Mouse (Mus musculus): Measurements from ENCODE around the gene Mas1. TPM values are rescaled to one million over a fixed set of nuclear protein-coding genes. Genes with fewer than 3 reads are reported as not detected.
A peak's percentile ranks its signal among the peaks of the same experiment; 100 is the strongest.

Gene Mas1
- polyA plus RNA-seq, 2 experiments = 1.7 to 2.1 TPM

DNA sequence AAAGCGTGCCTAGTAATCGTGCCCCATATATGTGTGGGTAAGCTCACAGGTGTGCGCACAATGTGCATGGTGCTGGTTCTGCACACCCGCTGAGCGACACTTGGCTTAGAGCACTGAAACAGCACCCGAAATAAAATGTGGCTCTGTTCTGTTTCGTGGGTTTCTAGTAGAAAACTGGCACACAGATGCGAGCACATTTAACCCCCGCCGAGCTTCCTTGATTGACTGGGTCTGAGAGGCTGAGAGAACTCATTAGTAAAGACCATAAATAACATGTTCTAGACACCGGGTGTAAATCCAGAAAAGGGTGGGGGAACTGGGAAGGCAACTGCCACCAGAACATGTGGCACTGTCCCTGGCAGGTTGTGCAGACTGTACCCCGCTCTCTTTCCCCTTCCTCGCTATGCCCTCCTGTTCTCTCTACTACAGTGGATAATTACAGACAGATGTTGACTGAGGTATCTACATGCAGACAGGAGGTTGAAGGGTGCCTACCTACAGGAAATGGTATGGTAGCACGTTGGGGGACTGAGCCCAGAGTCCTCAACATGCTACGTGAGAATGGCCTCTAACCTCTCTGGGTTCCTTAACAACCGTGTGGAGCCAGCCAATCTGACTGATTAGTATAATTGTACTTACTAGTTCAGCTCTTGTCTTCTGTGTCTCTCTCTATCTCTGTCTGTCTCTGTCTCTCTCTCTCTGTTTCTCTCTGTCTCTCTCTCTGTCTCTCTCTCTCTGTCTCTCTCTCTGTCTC, 4.5 kb upstream of the Mas1 start:
- Histone ChIP-seq H3K27me3 (ENCODE audit: control insufficient read depth, insufficient read depth, low read length) (no peaks in the 10 kb centered on the region), H3K27ac (replicated peaks; ENCODE audit: low read depth, low read length) (no peak overlapping the region), H3K9ac (ENCODE audit: low read depth, low read length, severe bottlenecking) (no peak overlapping the region), H3K4me1 (ENCODE audit: control insufficient read depth, insufficient read depth, low read length) (peaks cover 26% of the 10 kb centered on the region), H3K9me3 (ENCODE audit: control insufficient read depth, low read length) (no peaks in the 10 kb centered on the region), H3K4me3 (replicated peaks; ENCODE audit: low read length) (no peak overlapping the region), H3K36me3 (ENCODE audit: control insufficient read depth, insufficient read depth, low read length) (no peaks in the 10 kb centered on the region), H3K4me2 (replicated peaks; ENCODE audit: low read depth, low read length, severe bottlenecking) (peak overlapping the region; percentile 30; the same call in 1 of the 2 replicates)
- TF ChIP-seq POLR2A (IDR thresholded peaks at IDR 0.05; ENCODE audit: borderline replicate concordance, extremely low read depth, insufficient read depth, insufficient read length) = no peak
- DNase-seq (ENCODE audit: low spot score) (peak; percentile 22), ATAC-seq (ENCODE audit: low FRiP score, low read depth) (peak; percentile 23; the same call in 1 of the 2 replicates)
- WGBS = 22% methylated on average over 16 of the region's 16 CpGs

DNA sequence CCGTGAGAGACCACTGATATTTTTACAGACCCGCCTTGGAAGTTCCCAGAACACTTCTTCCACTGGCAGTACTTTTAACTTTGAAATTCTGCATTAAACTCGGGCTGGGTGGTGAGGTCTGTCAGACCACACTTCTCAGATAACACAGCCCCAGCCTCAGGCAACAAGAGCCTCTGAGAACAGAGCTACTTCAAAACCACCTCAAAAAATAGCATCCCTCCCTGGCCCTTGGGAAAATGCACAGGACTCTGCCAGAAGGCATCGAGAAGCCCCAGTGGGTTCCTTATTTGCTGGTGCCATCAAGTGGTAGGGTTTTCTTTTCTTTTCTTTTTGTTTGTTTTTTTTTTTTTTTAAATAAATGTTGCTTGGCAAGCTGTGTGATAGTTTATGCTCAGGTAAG, 697 bp upstream of the Mas1 start:
- Histone ChIP-seq H3K27ac (replicated peaks; ENCODE audit: low read depth, low read length) (peak overlapping the region; percentile 65; the same call in 1 of the 2 replicates), H3K36me3 (ENCODE audit: control insufficient read depth, insufficient read depth, low read length) (no peaks in the 10 kb centered on the region), H3K9me3 (ENCODE audit: control insufficient read depth, low read length) (no peaks in the 10 kb centered on the region), H3K9ac (ENCODE audit: low read depth, low read length, severe bottlenecking) (no peak overlapping the region), H3K27me3 (ENCODE audit: control insufficient read depth, insufficient read depth, low read length) (no peaks in the 10 kb centered on the region), H3K4me3 (replicated peaks; ENCODE audit: low read length) (no peak overlapping the region), H3K4me2 (replicated peaks; ENCODE audit: low read depth, low read length, severe bottlenecking) (no peak overlapping the region), H3K4me1 (ENCODE audit: control insufficient read depth, insufficient read depth, low read length) (peaks cover 26% of the 10 kb centered on the region)
- DNase-seq (ENCODE audit: low spot score) (no peak), ATAC-seq (ENCODE audit: low FRiP score, low read depth) (peak; percentile 20)
- no peak for TF ChIP-seq POLR2A (IDR thresholded peaks at IDR 0.05; ENCODE audit: borderline replicate concordance, extremely low read depth, insufficient read depth, insufficient read length)
- WGBS = 2% methylated on average over 4 of the region's 4 CpGs

DNA sequence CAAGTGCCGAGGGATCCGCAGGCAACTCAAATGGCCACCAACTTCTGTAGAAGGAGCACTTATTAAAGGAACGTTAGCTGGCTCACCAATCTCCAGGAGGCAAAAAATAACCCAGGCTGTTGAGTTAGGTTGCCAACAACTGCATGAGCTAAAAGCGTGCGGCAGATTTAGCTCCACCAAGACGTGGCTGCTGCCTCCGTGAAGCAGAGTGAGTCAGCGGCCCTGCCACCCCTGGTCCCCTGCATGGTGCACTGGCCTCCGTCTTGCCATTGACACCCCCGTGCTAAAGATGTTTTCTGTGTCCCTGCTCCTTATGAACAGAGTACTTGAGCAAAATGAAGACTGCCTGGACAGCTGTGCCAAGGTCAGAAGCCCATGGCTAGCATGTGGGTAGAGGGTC, 1.1 kb downstream of the Mas1 start:
- Histone ChIP-seq H3K4me1 (ENCODE audit: control insufficient read depth, insufficient read depth, low read length) (peaks cover 15% of the 10 kb centered on the region), H3K27ac (replicated peaks; ENCODE audit: low read depth, low read length) (no peak overlapping the region), H3K4me2 (replicated peaks; ENCODE audit: low read depth, low read length, severe bottlenecking) (no peak overlapping the region), H3K9ac (ENCODE audit: low read depth, low read length, severe bottlenecking) (no peak overlapping the region), H3K27me3 (ENCODE audit: control insufficient read depth, insufficient read depth, low read length) (no peaks in the 10 kb centered on the region), H3K4me3 (replicated peaks; ENCODE audit: low read length) (no peak overlapping the region), H3K36me3 (ENCODE audit: control insufficient read depth, insufficient read depth, low read length) (no peaks in the 10 kb centered on the region), H3K9me3 (ENCODE audit: control insufficient read depth, low read length) (no peaks in the 10 kb centered on the region)
- TF ChIP-seq POLR2A (IDR thresholded peaks at IDR 0.05; ENCODE audit: borderline replicate concordance, extremely low read depth, insufficient read depth, insufficient read length) = no peak
- DNase-seq (ENCODE audit: low spot score) (no peak), ATAC-seq (ENCODE audit: low FRiP score, low read depth) (no peak)
- WGBS = 75% methylated on average over 10 of the region's 10 CpGs

DNA sequence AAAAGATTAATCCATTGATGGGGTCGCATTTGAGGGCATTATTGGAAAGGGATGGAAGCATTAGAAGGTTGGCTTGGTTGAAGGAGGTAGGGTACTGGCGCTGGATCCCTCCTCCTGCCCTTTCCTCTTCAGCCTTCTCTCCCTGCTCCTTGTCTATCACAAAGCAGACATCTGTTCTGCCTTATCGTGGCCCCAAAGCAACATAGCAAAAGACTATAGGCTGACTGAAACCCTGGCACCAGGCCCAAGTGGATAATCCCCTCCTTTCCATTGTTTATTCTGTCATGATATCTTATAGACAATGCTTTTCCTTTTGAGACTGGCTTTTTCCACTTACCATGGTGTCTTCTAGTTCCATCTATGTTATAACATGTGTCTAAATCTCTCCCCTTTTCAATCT, 2.5 kb downstream of the Mas1 start:
- ATAC-seq (ENCODE audit: low FRiP score, low read depth) = no peak
- no peak for TF ChIP-seq POLR2A (IDR thresholded peaks at IDR 0.05; ENCODE audit: borderline replicate concordance, extremely low read depth, insufficient read depth, insufficient read length)
- WGBS = 70% methylated on average over 3 of the region's 3 CpGs

DNA sequence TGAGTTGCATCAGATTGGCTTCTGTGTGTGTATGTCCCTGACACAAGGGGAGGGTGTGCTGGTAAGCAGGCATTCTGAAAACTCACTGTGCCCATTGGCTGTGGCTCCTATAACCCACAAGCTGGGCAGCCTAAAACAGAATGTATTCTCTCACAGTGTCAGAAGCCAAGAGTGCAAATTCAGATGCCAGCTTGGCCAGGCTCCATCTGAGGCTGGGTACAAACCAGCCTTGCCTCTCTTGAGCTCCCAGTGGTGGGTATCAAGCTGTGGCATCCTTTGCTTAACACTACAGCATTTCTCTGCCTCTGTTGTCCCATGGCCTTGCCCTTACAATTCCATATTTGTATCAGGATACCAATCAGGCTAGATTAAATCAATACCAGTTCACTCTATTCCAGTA, 3.8 kb downstream of the Mas1 start:
- Histone ChIP-seq H3K4me3 (replicated peaks; ENCODE audit: low read length) (no peak overlapping the region), H3K9me3 (ENCODE audit: control insufficient read depth, low read length) (no peaks in the 10 kb centered on the region), H3K4me2 (replicated peaks; ENCODE audit: low read depth, low read length, severe bottlenecking) (no peak overlapping the region), H3K27me3 (ENCODE audit: control insufficient read depth, insufficient read depth, low read length) (no peaks in the 10 kb centered on the region), H3K36me3 (ENCODE audit: control insufficient read depth, insufficient read depth, low read length) (no peaks in the 10 kb centered on the region), H3K9ac (ENCODE audit: low read depth, low read length, severe bottlenecking) (no peak overlapping the region), H3K4me1 (ENCODE audit: control insufficient read depth, insufficient read depth, low read length) (peaks cover 12% of the 10 kb centered on the region), H3K27ac (replicated peaks; ENCODE audit: low read depth, low read length) (no peak overlapping the region)
- DNase-seq (ENCODE audit: low spot score) (no peak), ATAC-seq (ENCODE audit: low FRiP score, low read depth) (no peak)
- TF ChIP-seq POLR2A (IDR thresholded peaks at IDR 0.05; ENCODE audit: borderline replicate concordance, extremely low read depth, insufficient read depth, insufficient read length) = no peak

More for the DNA sequence above, 2.5 kb downstream of the Mas1 start:
- Histone ChIP-seq H3K27ac (replicated peaks; ENCODE audit: low read depth, low read length) (no peak overlapping the region), H3K9me3 (ENCODE audit: control insufficient read depth, low read length) (no peaks in the 10 kb centered on the region), H3K4me3 (replicated peaks; ENCODE audit: low read length) (no peak overlapping the region), H3K9ac (ENCODE audit: low read depth, low read length, severe bottlenecking) (no peak overlapping the region), H3K4me1 (ENCODE audit: control insufficient read depth, insufficient read depth, low read length) (peaks cover 13% of the 10 kb centered on the region), H3K36me3 (ENCODE audit: control insufficient read depth, insufficient read depth, low read length) (no peaks in the 10 kb centered on the region), H3K4me2 (replicated peaks; ENCODE audit: low read depth, low read length, severe bottlenecking) (no peak overlapping the region), H3K27me3 (ENCODE audit: control insufficient read depth, insufficient read depth, low read length) (no peaks in the 10 kb centered on the region)
- no peak for DNase-seq (ENCODE audit: low spot score)

All from limb, embryonic 14.5 days (tissue).